Mouse (Mus musculus) olfactory bulb, adult 2 months (tissue): Measurements from ENCODE around the gene Nab1.

ENCODE experiments used
- CTCF ChIP-seq: fragments of 200-500 bp; IDR thresholded peaks from 2 replicates; pipeline ENCODE4 v1.5.1; 2012; ENCODE audit warnings: low read depth, mild to moderate bottlenecking, low read length, moderate library complexity; ENCODE audit not compliant: insufficient read depth
- POLR2A ChIP-seq: fragments of 200-500 bp; IDR thresholded peaks from 2 replicates; pipeline ENCODE4 v1.6.1; 2012; ENCODE audit warnings: mild to moderate bottlenecking, low read depth, low read length, moderate library complexity; ENCODE audit not compliant: insufficient read depth

DNA sequence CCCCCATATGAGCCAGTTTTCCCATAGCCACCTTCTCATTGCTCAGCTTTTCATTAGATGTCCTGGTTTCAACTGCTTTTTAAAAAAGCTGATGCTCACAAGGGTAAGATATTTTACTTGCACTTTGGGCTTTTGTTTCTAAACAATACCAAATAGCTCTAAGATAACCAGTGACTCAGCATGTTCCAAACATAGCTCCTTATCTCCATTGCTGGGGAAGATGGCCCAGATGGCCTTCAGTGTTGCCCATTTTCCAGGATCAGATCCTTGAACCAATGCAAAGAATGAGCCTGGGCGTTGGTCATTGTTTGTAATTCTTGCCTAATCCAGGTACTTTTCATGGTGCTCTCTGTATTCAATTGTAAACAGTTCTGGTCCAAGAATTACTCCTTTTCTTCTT is 49.1 kb downstream of the Nab1 start:
- TF ChIP-seq CTCF (no peak), POLR2A (no peak)
